Mouse (Mus musculus) embryonic facial prominence, embryonic 15.5 days (tissue): ENCODE results near the gene Olfr1055. TPM values are rescaled to one million over a fixed set of nuclear protein-coding genes. Genes with fewer than 3 reads are reported as not detected.
"Not testable (repeated sequence)": the region's sequence is repeated elsewhere in the genome, so short reads cannot be mapped to it uniquely, and the experiment has no call there.

Source experiments
- ATAC-seq: fragments of 200-750 bp; cut with Nextera tagmentation; 2 replicates; pipeline ENCODE4 v1.8.0; 2017; ENCODE audit warnings: low read depth, moderate TSS enrichment; ENCODE audit not compliant: insufficient number of reproducible peaks, low FRiP score, low TSS enrichment
- H3K27ac ChIP-seq: fragments of 300-500 bp; sonication (generic); replicated peaks from 2 replicates; pipeline ENCODE4 v1.5.1; 2015; ENCODE audit warnings: mild to moderate bottlenecking, inconsistent platforms
- H3K27me3 ChIP-seq: fragments of 300-500 bp; sonication (generic); 2 replicates; pipeline ENCODE4 v1.6.1; 2015; ENCODE audit warnings: inconsistent platforms
- H3K36me3 ChIP-seq: fragments of 300-500 bp; sonication (generic); 2 replicates; pipeline ENCODE4 v1.6.1; 2015; ENCODE audit warnings: mild to moderate bottlenecking, inconsistent platforms
- H3K4me1 ChIP-seq: fragments of 300-500 bp; sonication (generic); 2 replicates; pipeline ENCODE4 v1.6.1; 2015; ENCODE audit warnings: inconsistent platforms
- H3K4me2 ChIP-seq: fragments of 300-500 bp; sonication (generic); replicated peaks from 2 replicates; pipeline ENCODE4 v1.6.1; 2015; ENCODE audit warnings: mild to moderate bottlenecking, inconsistent platforms
- H3K4me3 ChIP-seq: fragments of 300-500 bp; sonication (generic); replicated peaks from 2 replicates; pipeline ENCODE4 v1.5.1; 2015; ENCODE audit warnings: mild to moderate bottlenecking, inconsistent platforms
- H3K9ac ChIP-seq: fragments of 300-500 bp; sonication (generic); 2 replicates; pipeline ENCODE4 v1.6.1; 2015; ENCODE audit warnings: inconsistent platforms
- H3K9me3 ChIP-seq: fragments of 300-500 bp; sonication (generic); replicated peaks from 2 replicates; pipeline ENCODE4 v1.6.1; 2016; ENCODE audit warnings: inconsistent platforms
- WGBS: fragments of 180-500 bp; shearing (Covaris S2); methylation state at CpG from one replicate; pipeline ENCODE4 v1.1.7; 2015; 5-methylcytosine and 5-hydroxymethylcytosine counted together
- polyA plus RNA-seq: library from polyadenylated mRNA; unstranded; fragments of >200 nt; fragmentation: Nextera tagmentation; extraction: Ambion mirVana; gene quantifications from 2 replicates; pipeline ENCODE4 v1.2.1, GENCODE M21; 2015

Olfr1055 gene
- polyA plus RNA-seq, result not detected in 2 replicates

DNA sequence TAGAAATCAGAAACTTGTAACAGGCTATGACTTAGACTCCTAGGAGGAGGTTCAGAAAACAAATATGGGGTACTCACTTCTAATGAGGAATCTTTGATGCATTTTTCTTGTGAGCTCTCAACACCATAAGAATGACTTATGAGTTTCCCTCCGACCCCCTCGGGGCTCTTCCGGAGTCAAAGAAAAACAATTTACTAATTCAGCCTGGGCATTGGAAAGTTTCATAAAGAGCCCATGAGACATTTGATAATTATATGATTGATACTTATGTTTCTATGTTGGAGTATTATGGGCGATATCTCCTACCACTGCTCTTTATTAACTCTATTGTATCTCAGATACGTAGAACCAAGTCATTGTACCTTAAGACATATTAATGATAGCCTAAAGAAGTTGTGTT is at the start of gene Olfr1055:
Gene Olfr1055 (minus strand): TSS at position 101 of the 400 bp plus-strand sequence.
- H3K4me1 ChIP-seq, result no peaks in the 10 kb centered on the region
- ATAC-seq, result no peak
- H3K4me3 ChIP-seq, result no peak within 1 kb of the TSS
- no peak within 1 kb of the TSS for H3K9ac ChIP-seq
- WGBS, result 85% methylated on average over 5 of the region's 5 CpGs
- H3K9me3 ChIP-seq, result no peaks in the 10 kb centered on the region
- H3K27ac ChIP-seq, result no peak within 1 kb of the TSS
- no peak within 1 kb of the TSS for H3K4me2 ChIP-seq
- no peaks in the 10 kb centered on the region for H3K36me3 ChIP-seq
- H3K27me3 ChIP-seq, result no peaks in the 10 kb centered on the region

DNA sequence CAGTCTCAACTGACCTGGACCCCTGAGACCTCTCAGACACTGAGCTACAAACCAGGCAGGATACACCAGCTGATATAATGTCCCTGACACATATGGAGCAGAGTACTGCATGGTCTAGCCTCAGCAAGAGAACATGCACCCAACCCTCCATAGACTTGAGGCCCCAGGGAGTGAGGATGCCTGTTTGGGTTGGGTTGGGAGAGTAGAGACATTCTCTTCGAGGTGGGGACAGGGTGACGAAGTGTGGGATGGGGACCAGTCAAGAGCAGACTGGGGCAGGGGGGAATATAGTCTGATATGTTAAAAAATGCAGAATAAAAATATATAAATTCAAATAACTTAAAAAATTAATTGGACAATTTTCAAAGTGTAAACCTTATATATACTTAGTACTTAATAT is 45.0 kb upstream of the Olfr1055 start:
- WGBS, result 88% methylated on average over 2 of the region's 2 CpGs
- H3K4me3 ChIP-seq, result no peak overlapping the region
- H3K4me1 ChIP-seq, result no peaks in the 10 kb centered on the region
- H3K9me3 ChIP-seq, result no peaks in the 10 kb centered on the region
- no peaks in the 10 kb centered on the region for H3K27me3 ChIP-seq
- H3K36me3 ChIP-seq, result no peaks in the 10 kb centered on the region
- no peak overlapping the region for H3K27ac ChIP-seq
- no peak overlapping the region for H3K4me2 ChIP-seq
- no peak overlapping the region for H3K9ac ChIP-seq
- no peak for ATAC-seq

DNA sequence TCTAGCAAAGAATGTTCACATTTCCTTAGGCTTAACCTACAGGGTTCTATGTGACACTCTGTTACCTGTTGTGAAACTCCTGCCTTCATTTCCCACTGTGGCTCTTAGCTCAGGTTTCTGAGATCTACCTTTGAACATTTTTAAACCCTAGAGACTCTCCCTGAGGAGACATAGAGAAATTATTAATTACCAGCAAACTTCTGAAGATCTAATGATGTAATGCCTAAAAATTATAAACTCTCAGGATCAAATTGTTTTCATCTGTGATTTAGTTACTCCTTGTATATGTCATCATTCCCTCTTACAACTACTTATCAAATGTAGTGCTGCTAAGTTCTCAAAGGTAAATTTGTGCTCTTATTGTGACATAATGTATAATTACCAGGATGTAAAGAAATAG is 38.4 kb upstream of the Olfr1055 start, which contains the start of gene Olfr1058:
Gene Olfr1058 (minus strand): TSS at position 101 of the 400 bp plus-strand sequence.
- not testable (repeated sequence) for H3K9ac ChIP-seq, H3K9me3 ChIP-seq, H3K27ac ChIP-seq, H3K36me3 ChIP-seq, H3K4me3 ChIP-seq, ATAC-seq, H3K4me2 ChIP-seq, H3K4me1 ChIP-seq, H3K27me3 ChIP-seq

DNA sequence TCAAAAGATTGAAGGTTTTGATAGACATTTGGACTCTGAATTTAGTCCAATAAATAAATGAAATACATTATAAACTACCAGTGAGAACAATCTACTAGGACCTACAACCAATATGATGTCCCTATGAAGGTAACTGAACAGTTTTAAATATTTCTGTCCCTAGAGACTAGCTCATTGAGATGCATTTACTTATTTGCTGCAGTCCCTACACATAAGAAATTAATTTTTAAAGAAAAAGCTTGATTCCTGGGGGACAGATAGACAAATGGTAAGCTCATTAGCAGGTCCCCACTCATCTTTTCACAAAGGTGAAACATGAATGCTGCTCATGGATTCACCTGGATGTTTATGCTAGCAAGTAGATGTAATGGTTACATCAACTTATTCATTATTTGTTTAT is 28.2 kb upstream of the Olfr1055 start, which contains the start of gene Olfr1057:
Gene Olfr1057 (minus strand): TSS at position 101 of the 400 bp plus-strand sequence.
- no peak for ATAC-seq
- no peaks in the 10 kb centered on the region for H3K9me3 ChIP-seq
- H3K4me1 ChIP-seq, result no peaks in the 10 kb centered on the region
- H3K4me3 ChIP-seq, result no peak within 1 kb of the TSS
- no peak within 1 kb of the TSS for H3K27ac ChIP-seq
- no peak within 1 kb of the TSS for H3K4me2 ChIP-seq
- no peak within 1 kb of the TSS for H3K9ac ChIP-seq
- H3K27me3 ChIP-seq, result no peaks in the 10 kb centered on the region
- H3K36me3 ChIP-seq, result no peaks in the 10 kb centered on the region

DNA sequence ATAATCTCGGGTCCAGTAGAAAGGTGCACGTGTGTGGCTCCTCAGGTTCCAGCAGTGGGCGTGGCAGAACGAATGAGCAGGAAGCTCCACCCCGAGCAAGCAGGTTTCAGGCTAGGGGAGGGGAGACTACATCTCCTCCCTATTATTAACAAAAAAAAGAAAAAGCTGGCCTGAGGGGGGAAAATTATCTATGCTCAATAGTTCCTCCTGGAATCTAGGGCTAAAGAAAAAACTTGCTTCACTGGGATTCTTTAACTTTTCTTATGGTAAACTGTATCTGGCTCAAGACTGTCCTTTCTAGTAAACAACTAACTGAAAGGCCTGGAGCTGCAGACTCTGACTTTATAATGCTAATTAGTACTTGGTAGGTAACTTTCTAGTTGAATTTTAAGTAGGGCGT is 16.3 kb upstream of the Olfr1055 start:
- H3K27ac ChIP-seq, ATAC-seq, H3K9ac ChIP-seq, H3K36me3 ChIP-seq, H3K27me3 ChIP-seq, H3K4me1 ChIP-seq, H3K9me3 ChIP-seq, H3K4me2 ChIP-seq, H3K4me3 ChIP-seq: not testable (repeated sequence)
- WGBS, result 100% methylated on average over 1 of the region's 6 CpGs

DNA sequence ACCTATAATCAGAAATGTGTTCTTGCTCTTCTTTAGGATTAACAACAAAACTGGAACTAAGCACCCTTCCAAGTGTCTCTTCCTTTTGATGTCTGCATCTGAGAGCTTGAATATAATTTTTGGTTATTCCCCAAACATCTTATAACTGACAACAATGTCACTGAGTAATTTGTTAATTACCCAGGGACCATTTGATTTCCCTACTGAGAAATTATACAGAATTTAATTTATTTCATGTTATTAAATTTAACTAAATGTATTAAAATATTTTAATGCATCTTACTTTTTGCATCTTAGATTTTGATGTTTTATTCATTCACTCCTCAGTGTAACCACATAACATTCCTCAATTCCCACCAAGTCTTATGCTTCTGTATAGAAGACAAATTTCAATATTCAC is 12.3 kb upstream of the Olfr1055 start, which contains the start of gene Olfr1056:
Gene Olfr1056 (minus strand): TSS at position 101 of the 400 bp plus-strand sequence.
- no peaks in the 10 kb centered on the region for H3K4me1 ChIP-seq
- ATAC-seq, result no peak
- no peaks in the 10 kb centered on the region for H3K36me3 ChIP-seq
- H3K27ac ChIP-seq, result no peak within 1 kb of the TSS
- no peak within 1 kb of the TSS for H3K4me2 ChIP-seq
- no peaks in the 10 kb centered on the region for H3K27me3 ChIP-seq
- no peaks in the 10 kb centered on the region for H3K9me3 ChIP-seq
- no peak within 1 kb of the TSS for H3K9ac ChIP-seq
- no peak within 1 kb of the TSS for H3K4me3 ChIP-seq

DNA sequence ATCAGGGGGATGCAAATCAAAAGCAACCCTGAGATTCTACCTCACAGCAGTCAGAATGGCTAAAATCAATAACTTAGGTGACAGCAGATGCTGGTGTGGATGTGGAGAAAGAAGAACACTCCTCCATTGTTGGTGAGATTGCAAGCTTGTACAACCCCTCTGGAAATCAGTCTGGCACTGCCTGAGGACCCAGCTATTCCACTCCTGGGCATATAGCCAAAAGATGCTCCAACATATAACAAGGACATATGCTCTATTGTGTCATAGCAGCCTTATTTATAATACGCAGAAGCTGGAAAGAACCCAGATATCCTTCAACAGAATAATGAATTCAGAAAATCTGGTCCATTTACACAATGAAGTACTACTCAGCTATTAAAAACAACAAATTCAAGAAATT is 1.7 kb upstream of the Olfr1055 start:
- not testable (repeated sequence) for H3K27me3 ChIP-seq, H3K36me3 ChIP-seq, H3K4me3 ChIP-seq, H3K9ac ChIP-seq, H3K9me3 ChIP-seq, ATAC-seq, H3K27ac ChIP-seq, H3K4me2 ChIP-seq, H3K4me1 ChIP-seq
- WGBS, result 83% methylated on average over 1 of the region's 1 CpGs

DNA sequence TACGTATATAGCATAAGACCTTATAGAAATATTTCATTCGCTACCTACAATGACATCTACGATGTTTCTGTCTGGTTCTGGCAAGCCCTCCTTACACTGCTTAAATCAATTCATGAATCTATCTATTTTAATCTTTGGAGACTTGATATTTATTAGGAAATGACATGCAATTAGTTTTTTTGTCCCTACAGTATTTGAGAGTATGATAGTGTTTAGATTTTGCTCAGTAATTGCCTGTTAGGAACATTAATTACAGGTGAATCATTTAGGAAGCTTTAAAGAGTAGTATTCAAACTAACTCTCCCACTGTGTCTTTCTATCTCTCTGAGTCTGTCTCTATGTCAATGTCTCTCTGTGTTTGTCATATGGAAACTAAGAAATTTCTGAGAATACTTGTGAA is 14.8 kb downstream of the Olfr1055 start, which contains the start of gene Olfr1054:
Gene Olfr1054 (minus strand): TSS at position 101 of the 400 bp plus-strand sequence.
- no peak within 1 kb of the TSS for H3K4me2 ChIP-seq
- no peak for ATAC-seq
- WGBS, result 92% methylated on average over 3 of the region's 3 CpGs

DNA sequence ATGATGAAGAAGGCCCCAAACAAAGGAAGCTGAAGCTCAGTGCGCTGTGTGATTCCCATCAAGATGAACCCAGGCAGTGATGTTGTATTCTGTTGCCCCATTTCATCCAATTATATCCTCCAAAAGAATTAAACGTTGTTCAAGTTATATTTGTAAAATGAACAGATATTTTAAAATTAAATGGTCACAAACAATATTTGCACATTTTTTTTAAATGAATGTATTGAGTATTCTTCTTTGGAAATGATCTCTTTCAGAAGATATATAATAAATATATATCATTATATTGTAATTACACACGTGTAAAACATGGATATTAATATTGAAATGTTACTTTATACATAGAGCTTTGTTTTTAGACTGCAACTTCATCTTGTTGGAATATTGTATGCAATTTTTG is 34.9 kb downstream of the Olfr1055 start, which contains the start of gene Olfr1053:
Gene Olfr1053 (minus strand): TSS at position 101 of the 400 bp plus-strand sequence.
- no peaks in the 10 kb centered on the region for H3K36me3 ChIP-seq

More for the DNA sequence above, 14.8 kb downstream of the Olfr1055 start, which contains the start of gene Olfr1054:
- Histone ChIP-seq H3K27me3 (no peaks in the 10 kb centered on the region), H3K9me3 (no peaks in the 10 kb centered on the region), H3K36me3 (no peaks in the 10 kb centered on the region), H3K4me1 (no peaks in the 10 kb centered on the region), H3K9ac (no peak within 1 kb of the TSS), H3K4me3 (no peak within 1 kb of the TSS), H3K27ac (no peak within 1 kb of the TSS)

More for the DNA sequence above, 34.9 kb downstream of the Olfr1055 start, which contains the start of gene Olfr1053:
- H3K9me3 ChIP-seq, result no peaks in the 10 kb centered on the region
- no peaks in the 10 kb centered on the region for H3K4me1 ChIP-seq
- no peak for ATAC-seq
- 63% methylated on average over 3 of the region's 3 CpGs for WGBS
- no peaks in the 10 kb centered on the region for H3K27me3 ChIP-seq
- no peak within 1 kb of the TSS for H3K4me3 ChIP-seq
- no peak within 1 kb of the TSS for H3K27ac ChIP-seq
- H3K9ac ChIP-seq, result no peak within 1 kb of the TSS
- no peak within 1 kb of the TSS for H3K4me2 ChIP-seq

Other genes with a start within 250 kb of the Olfr1055 start
- gene Olfr1039, start 214.4 kb downstream of the Olfr1055 start, polyA plus RNA-seq, result 0.05 TPM in 1 of 2 replicates, not detected in the other
- not detected in 2 replicates for gene Olfr1040, start 203.6 kb downstream of the Olfr1055 start, polyA plus RNA-seq
- not detected in 2 replicates for gene Olfr1042, start 188.4 kb downstream of the Olfr1055 start, polyA plus RNA-seq
- gene Olfr1043, start 182.8 kb downstream of the Olfr1055 start, polyA plus RNA-seq, result not detected in 2 replicates
- gene Olfr1044, start 172.5 kb downstream of the Olfr1055 start, polyA plus RNA-seq, result 0.24 TPM in 2 replicates
- gene Olfr52, start 164.6 kb downstream of the Olfr1055 start, polyA plus RNA-seq, result 0.20 TPM in 1 of 2 replicates, not detected in the other
- 0.09 TPM in 1 of 2 replicates, not detected in the other for gene Olfr1045, start 147.3 kb downstream of the Olfr1055 start, polyA plus RNA-seq
- gene Olfr1046, start 131.0 kb downstream of the Olfr1055 start, polyA plus RNA-seq, result 0.12 and 0.52 TPM in 2 replicates
- 0.24 and 0.56 TPM in 2 replicates for gene Olfr1047, start 118.9 kb downstream of the Olfr1055 start, polyA plus RNA-seq
- gene Olfr1048, start 110.0 kb downstream of the Olfr1055 start, polyA plus RNA-seq, result 0.20 TPM in 1 of 2 replicates, not detected in the other
- not detected in 2 replicates for gene Olfr1049, start 92.0 kb downstream of the Olfr1055 start, polyA plus RNA-seq
- not detected in 2 replicates for gene Olfr1051, start 71.2 kb downstream of the Olfr1055 start, polyA plus RNA-seq
- gene Olfr1052, start 57.8 kb downstream of the Olfr1055 start, polyA plus RNA-seq, result 0.12 and 0.23 TPM in 2 replicates
- not detected in 2 replicates for gene Olfr1053, start 35.0 kb downstream of the Olfr1055 start, polyA plus RNA-seq
- 0.29 and 0.38 TPM in 2 replicates for gene Olfr1054, start 14.9 kb downstream of the Olfr1055 start, polyA plus RNA-seq
- gene Olfr1056, start 12.2 kb upstream of the Olfr1055 start, polyA plus RNA-seq, result 0.44 TPM in 1 of 2 replicates, not detected in the other
- 0.05 TPM in 1 of 2 replicates, not detected in the other for gene Olfr1057, start 28.1 kb upstream of the Olfr1055 start, polyA plus RNA-seq
- gene Olfr1058, start 38.3 kb upstream of the Olfr1055 start, polyA plus RNA-seq, result 0.22 and 0.98 TPM in 2 replicates
- not detected in 2 replicates for gene Olfr1061, start 63.8 kb upstream of the Olfr1055 start, polyA plus RNA-seq
- gene Olfr1062, start 76.5 kb upstream of the Olfr1055 start, polyA plus RNA-seq, result 0.05 TPM in 1 of 2 replicates, not detected in the other
- 0.09 and 0.29 TPM in 2 replicates for gene Olfr1065, start 100.3 kb upstream of the Olfr1055 start, polyA plus RNA-seq
- not detected in 2 replicates for gene Olfr1066, start 106.0 kb upstream of the Olfr1055 start, polyA plus RNA-seq
- gene Olfr228, start 137.1 kb upstream of the Olfr1055 start, polyA plus RNA-seq, result 0.32 and 0.44 TPM in 2 replicates
- gene Olfr1076, start 158.2 kb upstream of the Olfr1055 start, polyA plus RNA-seq, result not detected in 2 replicates
- 0.12 and 0.32 TPM in 2 replicates for gene Olfr1079, start 192.2 kb upstream of the Olfr1055 start, polyA plus RNA-seq
- not detected in 2 replicates for gene Olfr1080, start 208.0 kb upstream of the Olfr1055 start, polyA plus RNA-seq
- not detected in 2 replicates for gene Olfr1082, start 248.7 kb upstream of the Olfr1055 start, polyA plus RNA-seq